Mouse (Mus musculus): ENCODE measurements around the gene Rnf2. TPM values are rescaled to one million over a fixed set of nuclear protein-coding genes. Genes with fewer than 3 reads are reported as not detected.

Rnf2 gene
- polyA plus RNA-seq, 1 experiment from 2014 or later = 66.2 TPM

DNA sequence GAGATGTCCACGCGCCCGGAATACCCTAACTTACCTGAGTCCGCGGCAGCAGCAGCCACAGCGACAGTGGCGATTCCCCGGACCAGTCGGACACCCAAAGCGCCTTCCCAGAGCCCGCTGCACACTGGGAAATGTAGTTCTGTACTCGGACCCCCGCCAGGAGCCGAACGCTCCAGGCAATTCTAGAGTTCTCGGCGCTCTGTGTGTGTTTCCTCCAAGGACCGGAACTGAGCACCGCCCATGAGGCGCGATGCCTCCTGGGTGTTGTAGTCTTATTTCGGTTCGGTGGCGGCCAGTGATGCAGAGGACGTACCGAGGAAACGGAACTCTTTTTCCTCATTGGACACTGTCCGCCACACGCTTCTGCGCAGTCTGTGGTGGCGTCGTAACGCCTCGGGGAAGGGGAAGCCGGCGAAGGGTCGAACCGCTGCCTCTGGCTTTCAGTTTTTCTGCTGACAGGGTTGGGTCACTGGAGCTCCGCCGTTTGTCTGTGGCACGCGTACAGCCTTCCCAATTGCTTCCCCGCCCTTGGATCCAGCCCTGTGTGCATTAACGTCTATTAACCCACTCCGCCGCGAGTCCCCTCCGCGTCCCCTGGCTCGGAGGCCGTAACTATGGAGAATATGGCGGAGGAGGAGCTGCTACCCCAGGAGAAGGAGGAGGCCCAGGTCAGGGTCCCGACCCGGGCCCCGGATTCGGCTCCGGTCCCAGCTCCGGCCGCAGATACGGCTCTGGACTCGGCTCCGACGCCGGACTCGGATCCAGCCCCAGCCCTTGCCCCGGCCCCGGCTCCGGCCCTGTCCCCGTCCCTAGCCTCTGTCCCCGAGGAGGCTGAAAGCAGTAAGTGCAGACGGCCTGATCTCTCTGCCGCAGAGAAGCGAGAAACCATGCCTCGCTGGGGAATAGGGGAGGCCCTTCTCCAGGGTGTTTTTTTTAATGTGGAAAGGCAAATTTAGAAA, 72.2 kb downstream of the Rnf2 start, which contains the start of the genes Swt1 and Trmt1l:
TSS of gene Swt1 (minus strand) at position 193 of the 959 bp plus-strand sequence.
TSS of gene Trmt1l (plus strand) at position 280 of the 959 bp plus-strand sequence.
- peak within 1 kb of the TSS; percentile 98 for H3K4me3 ChIP-seq (replicated peaks)
- under 1% methylated on average over 72 of the region's 74 CpGs for WGBS
- H3K4me1 ChIP-seq = peaks cover 9% of the 10 kb centered on the region; the same call in 1 of the 2 replicates
- no peaks in the 10 kb centered on the region for H3K36me3 ChIP-seq
- H3K4me2 ChIP-seq = peak within 1 kb of the TSS; percentile 57
- H3K9ac ChIP-seq = peak within 1 kb of the TSS; percentile 87
- ATAC-seq (ENCODE audit: insufficient read depth, low FRiP score, low read depth) = peak; percentile 99
- peak within 1 kb of the TSS; percentile 97 for H3K27ac ChIP-seq
- no peaks in the 10 kb centered on the region for H3K9me3 ChIP-seq
- no peaks in the 10 kb centered on the region for H3K27me3 ChIP-seq (replicated peaks)

DNA sequence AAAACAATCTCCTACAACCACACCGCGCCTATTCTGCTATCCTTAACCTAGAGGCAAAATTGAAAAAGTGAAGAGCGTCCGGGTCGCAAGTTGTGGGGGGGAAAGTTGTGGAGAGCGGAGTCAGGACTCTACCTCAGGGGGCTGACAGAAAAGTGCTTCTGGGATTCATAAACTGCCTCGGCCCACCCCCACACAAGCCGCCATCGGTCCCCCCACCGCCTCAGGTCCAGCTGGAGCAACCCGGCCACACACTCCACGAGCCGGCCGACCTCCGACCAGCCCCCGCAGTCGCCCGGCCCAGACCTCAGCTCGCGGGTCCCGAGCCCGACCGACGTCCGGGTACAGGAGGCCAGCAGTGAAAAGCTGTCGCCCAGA, 72.9 kb downstream of the Rnf2 start:
- Histone ChIP-seq H3K27ac (peak overlapping the region; percentile 88), H3K27me3 (replicated peaks) (no peaks in the 10 kb centered on the region), H3K9ac (peak overlapping the region; percentile 77), H3K4me1 (peaks cover 9% of the 10 kb centered on the region; the same call in 1 of the 2 replicates), H3K9me3 (no peaks in the 10 kb centered on the region), H3K4me2 (peak overlapping the region; percentile 57), H3K4me3 (replicated peaks) (peak overlapping the region; percentile 98), H3K36me3 (no peaks in the 10 kb centered on the region)
- WGBS = under 1% methylated on average over 26 of the region's 26 CpGs
- ATAC-seq (ENCODE audit: insufficient read depth, low FRiP score, low read depth) = peak; percentile 47

DNA sequence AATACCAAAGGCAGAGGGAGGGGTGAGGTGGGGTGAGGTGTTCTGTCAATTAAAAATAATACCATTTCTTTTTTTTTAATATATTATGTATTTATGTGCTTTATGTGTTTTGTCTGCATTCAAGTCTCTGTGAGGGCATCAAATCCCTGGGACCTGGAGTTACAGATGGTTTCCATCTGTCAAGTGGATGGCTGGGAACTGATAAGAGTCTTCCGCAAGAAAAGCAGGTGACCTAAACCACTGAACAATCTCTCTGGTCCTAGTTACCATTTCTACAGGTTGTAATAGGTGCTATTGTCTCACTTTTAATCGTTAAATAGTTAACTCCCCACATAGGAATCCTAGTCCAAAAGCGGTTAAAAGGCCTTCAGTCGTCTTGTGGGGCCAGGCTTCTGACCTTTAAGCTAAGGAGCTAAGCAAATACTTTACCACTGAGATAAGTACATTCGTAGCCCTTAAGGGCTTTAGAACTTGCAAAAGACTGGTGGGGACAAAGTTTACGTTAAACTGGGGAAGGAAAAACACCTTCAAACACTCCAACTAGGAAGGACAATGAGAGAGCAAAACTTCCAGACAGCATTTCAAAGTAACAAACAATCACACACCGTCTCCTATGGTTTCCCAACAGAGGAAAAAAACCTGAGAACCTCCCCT, 73.7 kb downstream of the Rnf2 start:
- no peak for ATAC-seq (ENCODE audit: insufficient read depth, low FRiP score, low read depth)
- no peaks in the 10 kb centered on the region for H3K36me3 ChIP-seq
- H3K9me3 ChIP-seq = no peaks in the 10 kb centered on the region
- H3K4me3 ChIP-seq (replicated peaks) = peak overlapping the region; percentile 98
- peaks cover 9% of the 10 kb centered on the region; the same call in 1 of the 2 replicates for H3K4me1 ChIP-seq
- H3K27ac ChIP-seq = no peak overlapping the region
- peak overlapping the region; percentile 77; the same call in 1 of the 2 replicates for H3K9ac ChIP-seq
- peak overlapping the region; percentile 57 for H3K4me2 ChIP-seq
- WGBS = 13% methylated on average over 7 of the region's 7 CpGs
- H3K27me3 ChIP-seq (replicated peaks) = no peaks in the 10 kb centered on the region

DNA sequence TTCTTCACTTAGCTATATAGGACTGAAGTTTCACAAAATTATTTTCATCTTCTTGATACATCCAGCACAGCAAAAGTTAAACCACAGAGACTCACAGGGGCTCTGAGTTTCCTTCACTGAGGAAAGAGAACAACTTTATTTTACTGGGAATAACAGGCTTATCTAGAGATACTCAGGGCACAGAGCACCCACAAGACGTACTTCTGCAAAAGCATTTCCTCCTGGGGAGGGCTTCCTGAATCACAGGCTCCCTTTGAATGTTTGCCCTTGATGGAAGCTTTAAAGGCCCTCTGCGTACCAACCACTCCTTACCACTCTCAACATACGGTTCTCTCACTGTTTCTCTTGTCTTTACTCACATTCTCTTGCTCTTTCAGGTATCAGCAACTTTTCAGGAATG, 78.6 kb downstream of the Rnf2 start:
- Histone ChIP-seq H3K27me3 (replicated peaks) (no peaks in the 10 kb centered on the region), H3K4me3 (replicated peaks) (no peak overlapping the region), H3K36me3 (peaks cover 5% of the 10 kb centered on the region; the same call in 1 of the 2 replicates), H3K4me1 (peaks cover 5% of the 10 kb centered on the region; the same call in 1 of the 2 replicates), H3K4me2 (no peak overlapping the region), H3K9me3 (no peaks in the 10 kb centered on the region), H3K9ac (no peak overlapping the region), H3K27ac (no peak overlapping the region)
- WGBS = 67% methylated on average over 3 of the region's 3 CpGs
- ATAC-seq (ENCODE audit: insufficient read depth, low FRiP score, low read depth) = no peak

DNA sequence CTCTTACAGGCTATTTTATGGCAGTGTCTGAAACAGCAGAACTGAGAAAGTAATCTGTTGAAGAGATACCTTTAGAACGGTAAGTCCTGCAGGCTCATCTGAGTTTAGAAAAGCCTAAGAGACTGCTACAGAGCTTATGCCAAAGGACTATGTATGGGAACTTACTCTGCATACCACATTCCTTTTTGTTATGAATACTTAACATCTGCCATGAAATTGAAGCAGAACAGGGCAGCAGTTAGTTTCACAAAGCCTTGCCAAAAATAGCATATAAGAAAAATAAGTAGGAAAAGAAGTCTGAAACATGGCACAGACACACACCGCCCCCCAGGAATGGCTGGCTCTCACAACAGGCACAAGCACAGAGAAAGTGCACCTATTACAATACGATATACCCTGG, 90.9 kb downstream of the Rnf2 start:
- Histone ChIP-seq H3K9ac (no peak overlapping the region), H3K27me3 (replicated peaks) (no peaks in the 10 kb centered on the region), H3K4me3 (replicated peaks) (no peak overlapping the region), H3K27ac (no peak overlapping the region), H3K9me3 (no peaks in the 10 kb centered on the region), H3K4me2 (no peak overlapping the region), H3K36me3 (peaks cover 5% of the 10 kb centered on the region; the same call in 1 of the 2 replicates), H3K4me1 (no peaks in the 10 kb centered on the region)
- ATAC-seq (ENCODE audit: insufficient read depth, low FRiP score, low read depth) = no peak
- 77% methylated on average over 3 of the region's 3 CpGs for WGBS

Small RNA genes lying within 50 kb of the gene (microRNA-seq; reads per million reads assigned to microRNA genes)
- gene Mir7682 = not detected

Other genes starting within 250 kb of the Rnf2 start
- gene Ivns1abp, start 156.5 kb downstream of the Rnf2 start, polyA plus RNA-seq (2015; fragmentation: Nextera tagmentation; extraction: Ambion mirVana) = 206 and 241 TPM in 2 replicates
- gene Swt1, start 72.5 kb downstream of the Rnf2 start, polyA plus RNA-seq (2015; fragmentation: Nextera tagmentation; extraction: Ambion mirVana) = 25.1 and 26.5 TPM in 2 replicates
- 42.5 and 44.8 TPM in 2 replicates for gene Trmt1l, start 72.4 kb downstream of the Rnf2 start, polyA plus RNA-seq (2015; fragmentation: Nextera tagmentation; extraction: Ambion mirVana)
- 21.7 and 22.6 TPM in 2 replicates for gene Fam129a, start 70.2 kb upstream of the Rnf2 start, polyA plus RNA-seq (2015; fragmentation: Nextera tagmentation; extraction: Ambion mirVana)